Mouse (Mus musculus): Measurements from ENCODE around the gene Mrpl23.

Gene Mrpl23

GRCm38 (mm10) chr7:142520331-142520730, 12.2 kb upstream of the Mrpl23 start:
- in situ Hi-C loops (cut with MboI, MseI) = no loop called here

GRCm38 (mm10) chr7:142522352-142522751, 10.1 kb upstream of the Mrpl23 start:
- in situ Hi-C loops (cut with MboI, MseI) = no loop called here

DNA sequence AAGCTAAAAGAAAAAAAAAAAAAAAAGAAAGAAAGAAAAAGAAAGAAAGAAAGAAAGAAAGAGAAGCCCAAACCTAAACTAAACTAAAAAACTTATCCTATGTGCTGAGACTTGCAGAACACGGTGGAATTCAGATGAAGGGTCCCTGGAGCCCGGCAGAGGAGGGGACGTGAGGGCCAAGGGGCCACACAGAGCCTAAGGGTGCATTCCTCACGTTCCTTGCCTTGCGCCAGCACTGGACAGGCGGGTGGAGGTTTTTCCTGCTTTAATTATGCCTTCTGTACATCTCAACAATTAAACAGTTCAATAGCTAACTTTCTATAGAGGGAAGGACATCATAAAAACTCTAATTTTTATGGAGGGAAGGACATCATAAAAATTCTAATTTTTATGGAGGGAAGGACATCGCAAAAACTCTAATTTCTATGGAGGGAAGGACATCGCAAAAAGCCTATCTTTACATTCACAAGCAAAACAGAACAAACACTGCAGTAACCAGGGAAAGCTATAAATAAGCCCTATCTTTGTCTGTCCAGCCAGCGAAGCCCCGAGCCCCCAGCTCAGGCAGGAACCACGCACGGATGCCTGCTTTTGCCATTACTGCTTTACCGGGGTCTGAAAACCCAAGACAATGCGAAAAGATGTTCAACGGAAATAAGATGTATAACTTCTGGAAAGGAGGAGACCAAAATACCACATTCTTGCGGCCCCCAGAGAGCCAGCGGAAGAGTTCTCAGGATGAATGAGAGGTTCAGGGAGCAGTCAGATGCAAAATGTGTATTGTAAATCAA, 9.1 kb upstream of the Mrpl23 start:
- in situ Hi-C loops (cut with MboI, MseI) = no loop called here

DNA sequence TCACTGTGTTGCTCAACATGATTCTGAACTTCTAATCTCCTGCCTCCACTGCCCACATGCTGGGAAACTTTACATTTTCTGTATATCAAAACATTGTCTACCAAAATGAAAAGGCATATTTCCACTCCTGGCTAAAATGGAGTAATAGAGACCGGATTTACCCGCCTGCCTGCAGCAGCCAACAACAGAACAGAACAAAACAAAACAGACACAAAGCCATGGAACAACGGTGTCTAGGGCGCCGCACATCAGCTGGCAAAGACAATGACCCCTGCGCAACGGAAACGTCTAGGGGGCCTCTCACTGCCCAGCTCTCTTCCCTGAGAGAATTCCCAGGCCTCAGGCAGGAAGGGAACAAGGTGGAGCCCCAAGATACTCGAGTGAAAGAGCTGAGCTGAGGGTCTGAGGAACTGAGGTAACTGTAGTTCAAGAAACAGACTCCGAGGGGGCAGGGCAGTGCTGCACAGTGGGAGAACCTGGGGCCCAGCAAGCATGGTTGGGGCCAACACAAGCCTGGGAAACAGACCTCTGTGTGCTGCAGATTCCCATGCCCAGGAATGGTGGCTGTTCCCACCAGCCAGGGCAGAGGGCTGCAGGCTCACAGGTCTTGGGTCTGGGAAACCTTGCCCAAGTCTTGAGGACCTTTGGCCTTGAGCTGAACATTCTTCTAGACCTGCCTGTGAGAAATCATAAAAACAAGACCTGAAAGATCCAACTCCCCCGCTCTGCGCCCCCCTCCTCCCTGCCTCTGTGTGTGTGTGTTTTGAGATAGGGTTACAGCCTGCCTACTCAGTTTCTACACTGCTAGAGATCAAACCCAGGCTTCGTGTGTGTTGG, 6.9 kb upstream of the Mrpl23 start:
- in situ Hi-C loops (cut with MboI, MseI) = no loop called here

DNA sequence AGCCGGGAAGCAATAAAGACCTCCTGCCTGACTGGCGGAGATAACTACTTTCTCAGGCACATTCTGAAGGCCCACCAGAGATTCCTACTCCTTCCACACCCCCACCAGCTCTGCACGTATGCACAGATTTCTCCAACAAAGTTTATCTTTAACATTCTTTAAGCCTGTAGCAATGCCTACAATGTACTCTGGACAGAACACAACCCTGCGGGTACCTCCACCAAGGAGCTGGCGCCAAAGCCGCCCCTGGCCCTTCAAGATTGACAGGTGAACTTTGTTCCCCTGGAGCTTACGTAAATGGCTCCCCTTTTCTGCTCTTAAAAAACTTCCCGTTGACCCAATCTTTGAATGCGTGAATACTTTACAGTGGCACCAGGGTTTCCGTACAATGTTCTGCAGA, 3.1 kb upstream of the Mrpl23 start:
- in situ Hi-C loops (cut with MboI, MseI) = no loop called here

GRCm38 (mm10) chr7:142531973-142532521, 439 bp upstream of the Mrpl23 start:
- in situ Hi-C loops (cut with MboI, MseI) = no loop called here

DNA sequence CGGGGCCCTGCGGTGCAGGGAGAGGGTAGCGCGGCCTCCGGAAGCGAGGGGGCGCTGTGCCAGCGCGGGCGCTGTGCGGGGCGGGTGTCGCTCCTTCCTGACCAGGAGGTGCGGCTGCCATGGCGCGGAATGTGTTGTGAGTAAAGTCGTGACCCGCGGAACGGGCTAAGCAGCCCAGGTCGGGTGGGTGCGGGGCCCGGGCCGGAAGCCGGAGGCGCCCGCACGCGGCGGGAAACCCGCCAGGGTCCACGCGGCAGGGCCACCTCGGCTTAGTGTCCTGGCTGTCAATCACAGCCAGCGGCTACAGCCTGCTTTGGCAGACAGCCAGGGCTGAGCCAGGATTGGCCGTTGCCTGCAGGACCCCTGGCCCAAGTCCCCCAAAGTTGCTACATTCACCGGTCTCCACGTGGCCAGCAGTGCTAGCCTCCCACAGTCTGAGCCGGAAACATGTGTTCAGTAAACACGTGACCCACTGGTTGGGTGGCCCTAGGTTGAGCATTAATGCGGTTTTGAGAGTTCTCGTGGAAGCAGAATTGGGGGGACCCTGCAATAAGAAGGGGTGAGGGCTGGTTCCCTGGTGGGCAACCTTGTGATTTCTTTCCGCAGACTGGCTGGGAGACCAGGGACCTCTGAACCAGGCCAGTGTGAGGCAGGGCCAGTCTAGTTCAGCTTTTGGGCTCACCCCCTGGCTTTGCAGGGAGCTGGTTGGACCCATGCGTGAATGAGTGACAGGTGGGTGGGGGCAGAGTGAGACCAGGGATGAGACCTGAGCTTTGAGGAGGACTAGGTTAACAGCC, 771 bp downstream of the Mrpl23 start:
- in situ Hi-C loops (cut with MboI, MseI) = no loop called here

DNA sequence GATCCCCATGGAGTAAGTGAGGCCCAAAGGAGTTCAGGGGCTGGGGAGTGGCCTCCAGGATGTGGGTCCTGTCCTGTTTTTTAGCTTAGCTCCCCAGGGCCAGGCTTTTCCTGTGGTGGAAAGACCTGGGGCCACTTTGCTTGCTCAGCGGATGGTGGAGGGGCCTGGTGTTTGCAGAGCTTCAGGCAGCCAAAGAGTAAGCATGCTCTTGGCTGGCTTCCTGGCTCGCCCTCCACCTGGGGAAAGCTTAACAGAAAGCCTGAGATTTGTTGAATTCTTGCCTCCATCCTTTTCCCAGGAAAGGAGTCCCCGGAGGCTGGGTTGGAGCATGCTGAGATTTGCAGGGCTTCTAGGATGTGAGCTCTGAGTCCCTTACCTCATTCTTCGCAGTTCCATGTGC, 2.6 kb downstream of the Mrpl23 start:
- in situ Hi-C loops (cut with MboI, MseI) = no loop called here

DNA sequence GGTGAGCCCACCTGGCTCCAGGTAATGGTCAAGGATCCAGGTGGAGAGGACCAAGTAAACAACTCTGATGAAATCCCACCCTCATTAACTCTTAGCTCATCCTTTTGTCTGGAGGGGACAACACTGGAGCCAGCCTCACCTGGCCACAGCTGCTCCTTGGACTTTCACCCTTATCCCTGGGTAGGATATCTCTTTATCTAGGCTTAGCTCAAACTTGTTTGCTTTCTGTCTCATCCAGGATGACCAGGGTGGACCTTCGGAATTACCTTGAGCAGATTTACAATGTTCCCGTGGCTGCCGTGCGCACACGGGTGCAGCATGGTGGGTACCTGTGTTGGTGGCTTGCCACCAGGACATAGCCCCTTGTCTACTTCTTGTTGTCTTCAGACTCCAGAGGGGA, 3.3 kb downstream of the Mrpl23 start:
- in situ Hi-C loops (cut with MboI, MseI) = no loop called here

DNA sequence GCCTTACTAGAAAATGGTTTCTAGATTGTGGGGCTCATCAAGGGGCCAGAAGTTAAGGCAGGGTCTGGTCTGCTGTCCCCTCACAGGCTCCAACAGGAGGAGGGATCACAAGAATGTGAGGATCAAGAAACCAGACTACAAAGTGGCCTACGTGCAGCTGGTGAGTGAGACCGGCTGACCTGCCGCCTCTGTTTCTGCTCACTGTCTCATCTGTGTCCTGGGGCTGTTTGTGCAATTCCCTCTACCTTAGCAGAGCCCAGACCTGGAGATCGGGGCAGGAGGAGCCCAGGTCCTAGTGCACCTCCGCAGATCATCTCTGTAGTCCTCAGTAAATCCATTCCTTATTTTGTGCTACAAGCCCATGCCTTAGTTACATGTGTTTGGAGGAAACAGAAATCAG, 4.7 kb downstream of the Mrpl23 start:
- in situ Hi-C loops (cut with MboI, MseI) = no loop called here

- in situ Hi-C loops (cut with MboI, MseI) = no loop called here
Measured at GRCm38 (mm10) chr7:142537879-142538278, 5.4 kb downstream of the Mrpl23 start.

DNA sequence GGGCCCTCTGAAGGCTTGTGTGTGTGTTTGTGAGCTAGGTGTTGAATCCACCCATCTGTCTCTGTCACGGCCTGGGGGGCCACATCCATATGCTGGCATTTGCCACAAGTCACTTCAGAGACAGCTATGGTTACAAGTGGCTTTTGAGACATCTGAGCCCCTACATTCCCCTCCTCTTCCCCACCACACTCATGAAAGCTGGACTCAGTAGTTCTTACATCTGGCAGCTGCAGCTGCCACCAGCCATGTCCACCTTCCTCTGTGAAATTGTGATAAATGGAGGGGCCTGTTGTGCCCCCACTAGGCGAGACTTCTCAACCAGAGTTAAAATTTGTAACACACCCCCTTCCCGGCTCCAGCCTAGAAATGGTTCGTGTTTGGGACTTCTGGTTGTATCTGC, 5.8 kb downstream of the Mrpl23 start:
- in situ Hi-C loops (cut with MboI, MseI) = no loop called here

DNA sequence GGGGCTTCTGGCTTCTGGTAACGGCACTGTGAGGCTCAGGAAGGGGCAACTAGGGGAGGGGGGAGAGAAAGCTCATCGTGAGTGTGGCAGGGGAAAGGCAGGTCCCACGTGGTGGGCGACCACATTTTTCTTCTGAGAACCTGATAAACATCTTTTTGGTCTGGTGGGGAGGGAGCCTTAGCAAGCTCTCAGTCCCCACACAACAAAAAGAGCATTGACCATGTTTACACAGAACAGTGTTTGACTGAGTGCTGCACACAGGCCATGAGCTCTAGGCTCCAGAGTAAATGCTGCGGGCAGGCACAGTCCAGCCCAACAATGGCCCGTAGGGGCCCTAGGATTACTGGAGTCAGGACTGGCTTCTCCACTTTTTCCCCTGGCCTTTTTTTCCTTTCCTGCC, 6.3 kb downstream of the Mrpl23 start:
- in situ Hi-C loops (cut with MboI, MseI) = no loop called here

DNA sequence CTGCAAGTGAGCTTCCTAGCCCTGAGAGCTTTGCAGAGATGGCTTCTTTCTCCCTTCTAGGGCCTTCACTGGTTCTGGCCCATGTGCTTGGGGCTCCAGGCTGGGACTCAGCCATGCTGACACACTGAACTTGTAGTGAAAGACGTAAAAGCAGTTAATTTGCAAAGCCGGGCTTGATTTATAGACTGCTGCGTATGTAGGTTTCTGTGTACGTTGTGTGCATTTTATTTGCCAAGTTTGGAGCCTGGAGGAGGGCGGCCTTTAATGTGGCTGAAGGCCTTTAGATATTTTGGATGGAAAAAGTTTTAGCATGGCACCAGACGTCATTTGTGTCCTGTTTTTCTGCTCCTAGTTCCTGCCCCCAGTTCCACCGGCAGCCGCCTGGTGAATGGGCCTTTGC, 7.3 kb downstream of the Mrpl23 start:
- in situ Hi-C loops (cut with MboI, MseI) = no loop called here

GRCm38 (mm10) chr7:142542771-142543303, 10.4 kb downstream of the Mrpl23 start:
- in situ Hi-C loops (cut with MboI, MseI) = no loop called here

DNA sequence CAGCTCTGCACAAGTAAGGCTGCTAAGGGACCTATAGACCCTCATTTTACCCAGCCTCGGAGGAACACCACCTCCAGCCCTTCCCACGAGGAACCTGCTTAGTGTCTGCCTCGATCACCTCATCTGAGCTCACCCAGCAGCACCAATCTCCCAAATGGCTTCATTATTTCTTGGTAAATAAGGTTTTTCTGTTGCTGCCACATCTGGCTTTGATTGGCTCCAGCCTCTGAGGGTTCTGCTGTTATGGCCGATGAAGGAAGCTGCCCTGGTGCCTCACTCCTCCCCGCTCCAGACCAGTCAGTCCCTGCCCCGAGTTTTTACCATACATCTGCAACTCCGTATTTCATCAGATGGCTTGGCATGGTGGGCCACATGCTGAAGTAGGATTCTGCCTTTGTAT, 13.5 kb downstream of the Mrpl23 start:
- in situ Hi-C loops (cut with MboI, MseI) = no loop called here

GRCm38 (mm10) chr7:142547874-142548273, 15.4 kb downstream of the Mrpl23 start:
- in situ Hi-C loops (cut with MboI, MseI) = no loop called here

GRCm38 (mm10) chr7:142548706-142549105, 16.2 kb downstream of the Mrpl23 start:
- in situ Hi-C loops (cut with MboI, MseI) = no loop called here

- in situ Hi-C loops (cut with MboI, MseI) = no loop called here
Measured at GRCm38 (mm10) chr7:142549941-142550763, 17.7 kb downstream of the Mrpl23 start.

GRCm38 (mm10) chr7:142550935-142551373, 18.5 kb downstream of the Mrpl23 start:
- in situ Hi-C loops (cut with MboI, MseI) = no loop called here

GRCm38 (mm10) chr7:142551691-142552090, 19.2 kb downstream of the Mrpl23 start:
- in situ Hi-C loops (cut with MboI, MseI) = no loop called here

Data from T-helper 2 cell (primary cell).